Mouse (Mus musculus) cerebellum, postnatal 14 days (tissue): Measurements from ENCODE around the gene Rpap1.
"Not testable (repeated sequence)": the region's sequence is repeated elsewhere in the genome, so short reads cannot be mapped to it uniquely, and the experiment has no call there.

Experiments used
- DNase-seq, 2 experiments: peaks; one replicate each; pipeline ENCODE4 v3.0.0; 2021; ENCODE audit warnings: mixed read lengths in 2 of 2

Gene Rpap1

GRCm38 (mm10) chr2:119737124-119737523 is 50.2 kb downstream of the Rpap1 start:
- DNase-seq = peak; percentile 21 to 25

- no peak for DNase-seq
These were observed 56.6 kb downstream of the Rpap1 start for GRCm38 (mm10) chr2:119730735-119731134.

- DNase-seq = no peak
These were observed 59.4 kb downstream of the Rpap1 start for GRCm38 (mm10) chr2:119727762-119728416.

- no peak for DNase-seq
These were observed 66.3 kb downstream of the Rpap1 start for GRCm38 (mm10) chr2:119721070-119721469.

- not testable (repeated sequence) for DNase-seq
These were observed 71.5 kb downstream of the Rpap1 start for GRCm38 (mm10) chr2:119715868-119716267.
